Mouse (Mus musculus) hindbrain, postnatal 0 days (tissue): Measurements from ENCODE around the gene Sphk2. TPM values are rescaled to one million over a fixed set of nuclear protein-coding genes. Genes with fewer than 3 reads are reported as not detected.
"Not testable (repeated sequence)": the region's sequence is repeated elsewhere in the genome, so short reads cannot be mapped to it uniquely, and the experiment has no call there.

Source experiments
- ATAC-seq: fragments of 200-750 bp; cut with Nextera tagmentation; 2 replicates; pipeline ENCODE4 v1.8.0; 2017; ENCODE audit warnings: mild to moderate bottlenecking, moderate TSS enrichment, moderate library complexity
- DNase-seq: peaks from one replicate; pipeline ENCODE4 v3.0.0-alpha.2; 2015; ENCODE audit warnings: low spot score
- H3K27ac ChIP-seq: fragments of 300-500 bp; sonication (generic); 2 replicates; pipeline ENCODE4 v1.5.1; 2014; ENCODE audit warnings: mild to moderate bottlenecking
- H3K27me3 ChIP-seq: fragments of 300-500 bp; sonication (generic); 2 replicates; pipeline ENCODE4 v1.6.1; 2014; ENCODE audit warnings: low read length, mixed read lengths; ENCODE audit not compliant: insufficient read depth
- H3K36me3 ChIP-seq: fragments of 300-500 bp; sonication (generic); 2 replicates; pipeline ENCODE4 v1.6.1; 2014; ENCODE audit warnings: low read length, mixed read lengths; ENCODE audit not compliant: insufficient read depth
- H3K4me1 ChIP-seq: fragments of 300-500 bp; sonication (generic); 2 replicates; pipeline ENCODE4 v1.6.1; 2014; ENCODE audit warnings: antibody characterized with exemption, low read length, mixed read lengths; ENCODE audit not compliant: insufficient read depth
- H3K4me2 ChIP-seq: fragments of 300-500 bp; sonication (generic); 2 replicates; pipeline ENCODE4 v1.6.1; 2014; ENCODE audit warnings: low read depth, mild to moderate bottlenecking, low read length, moderate library complexity, mixed read lengths
- H3K4me3 ChIP-seq: fragments of 300-500 bp; sonication (generic); 2 replicates; pipeline ENCODE4 v1.5.1; 2014; ENCODE audit warnings: low read length
- H3K9ac ChIP-seq: fragments of 300-500 bp; sonication (generic); replicated peaks from 2 replicates; pipeline ENCODE4 v1.6.1; 2014; ENCODE audit warnings: mild to moderate bottlenecking, low read length, moderate library complexity, mixed read lengths
- H3K9me3 ChIP-seq: fragments of 300-500 bp; sonication (generic); 2 replicates; pipeline ENCODE4 v1.6.1; 2016; ENCODE audit warnings: low read length, mixed read lengths
- CTCF ChIP-seq: IDR thresholded peaks from 2 replicates; pipeline ENCODE4 v1.5.1; 2016; ENCODE audit warnings: antibody characterized with exemption, control low read depth, low read depth
- WGBS: fragments of 180-500 bp; shearing (Covaris S2); extraction: QIAGEN DNeasy Blood & Tissue Kit; methylation state at CpG from one replicate; pipeline ENCODE4 v1.1.7; 2014; 5-methylcytosine and 5-hydroxymethylcytosine counted together
- polyA plus RNA-seq: library from polyadenylated mRNA; unstranded; fragments of >200 nt; fragmentation: Nextera tagmentation; extraction: Ambion mirVana; gene quantifications from 2 replicates; pipeline ENCODE4 v1.2.1, GENCODE M21; 2015
- total RNA-seq: library from RNA; depleted of rRNA; stranded (reverse); fragments of >200 nt; gene quantifications from 2 replicates; pipeline ENCODE4 v1.2.3, GENCODE M21; 2014

The Sphk2 gene
- total and polyA plus RNA-seq, 2 experiments from 2014 or later = 18.5 to 31.6 TPM

DNA sequence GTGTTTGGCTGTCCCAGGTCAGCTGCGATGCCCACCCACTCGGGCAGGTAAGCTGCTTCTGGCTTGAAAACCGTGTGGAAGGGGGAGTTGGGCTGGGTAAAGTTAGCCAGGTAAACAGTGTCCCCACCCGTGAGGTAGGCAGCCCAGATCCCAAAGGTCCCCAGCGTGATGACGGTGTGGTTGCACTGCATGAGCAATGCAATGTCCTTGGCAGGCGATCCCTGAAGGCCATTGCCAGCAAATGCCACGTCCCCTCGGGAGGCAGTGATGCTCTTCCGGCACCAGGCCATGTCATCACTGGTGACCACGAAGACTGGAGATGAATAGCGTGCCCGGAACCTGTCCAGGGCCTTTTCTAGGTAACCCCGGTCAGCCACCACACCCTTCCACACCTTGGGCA is 39.3 kb downstream of the Sphk2 start:
- WGBS = 91% methylated on average over 14 of the region's 14 CpGs
- Histone ChIP-seq H3K4me1 (no peaks in the 10 kb centered on the region), H3K27me3 (no peaks in the 10 kb centered on the region), H3K9me3 (no peaks in the 10 kb centered on the region), H3K4me2 (no peak overlapping the region), H3K9ac (no peak overlapping the region), H3K36me3 (no peaks in the 10 kb centered on the region), H3K27ac (no peak overlapping the region), H3K4me3 (no peak overlapping the region)
- ATAC-seq (no peak), DNase-seq (no peak)
- no peak for TF ChIP-seq CTCF

- no peak for TF ChIP-seq CTCF
- Histone ChIP-seq H3K36me3 (no peaks in the 10 kb centered on the region), H3K4me2 (no peak overlapping the region), H3K4me3 (no peak overlapping the region), H3K9ac (no peak overlapping the region), H3K27me3 (no peaks in the 10 kb centered on the region), H3K27ac (no peak overlapping the region), H3K4me1 (no peaks in the 10 kb centered on the region), H3K9me3 (no peaks in the 10 kb centered on the region)
- DNase-seq (no peak), ATAC-seq (no peak)
- WGBS = 76% methylated on average over 7 of the region's 7 CpGs
Observed at GRCm38 (mm10) chr7:45677627-45678295, 40.0 kb downstream of the Sphk2 start.

- Histone ChIP-seq H3K4me2 (no peak overlapping the region), H3K36me3 (no peaks in the 10 kb centered on the region), H3K9ac (no peak overlapping the region), H3K9me3 (no peaks in the 10 kb centered on the region), H3K4me3 (no peak overlapping the region), H3K27me3 (no peaks in the 10 kb centered on the region), H3K4me1 (no peaks in the 10 kb centered on the region), H3K27ac (no peak overlapping the region)
- DNase-seq (no peak), ATAC-seq (no peak)
- peak; percentile 24; the same call in 1 of the 2 replicates for TF ChIP-seq CTCF
- 97% methylated on average over 9 of the region's 9 CpGs for WGBS
Observed at GRCm38 (mm10) chr7:45668921-45669320, 48.9 kb downstream of the Sphk2 start.

GRCm38 (mm10) chr7:45667761-45668160 is 50.0 kb downstream of the Sphk2 start:
- H3K4me2 ChIP-seq = no peak overlapping the region
- H3K36me3 ChIP-seq = no peaks in the 10 kb centered on the region
- no peaks in the 10 kb centered on the region for H3K9me3 ChIP-seq
- DNase-seq (peak; percentile 42), ATAC-seq (no peak)
- 67% methylated on average over 14 of the region's 14 CpGs for WGBS
- H3K27ac ChIP-seq = no peak overlapping the region
- no peak overlapping the region for H3K9ac ChIP-seq
- no peak overlapping the region for H3K4me3 ChIP-seq
- no peak for TF ChIP-seq CTCF
- no peaks in the 10 kb centered on the region for H3K4me1 ChIP-seq
- no peaks in the 10 kb centered on the region for H3K27me3 ChIP-seq

GRCm38 (mm10) chr7:45666161-45666560 is 51.6 kb downstream of the Sphk2 start, which contains the start of gene Fut2:
Gene Fut2 (minus strand): TSS chr7:45666394.
- no peaks in the 10 kb centered on the region for H3K36me3 ChIP-seq
- TF ChIP-seq CTCF = no peak
- no peaks in the 10 kb centered on the region for H3K9me3 ChIP-seq
- no peak within 1 kb of the TSS for H3K4me2 ChIP-seq
- H3K4me1 ChIP-seq = no peaks in the 10 kb centered on the region
- H3K4me3 ChIP-seq = no peak within 1 kb of the TSS
- ATAC-seq (no peak), DNase-seq (no peak)
- no peak within 1 kb of the TSS for H3K27ac ChIP-seq
- WGBS = 86% methylated on average over 7 of the region's 7 CpGs
- H3K27me3 ChIP-seq = no peaks in the 10 kb centered on the region
- no peak within 1 kb of the TSS for H3K9ac ChIP-seq

GRCm38 (mm10) chr7:45665303-45666138 is 52.3 kb downstream of the Sphk2 start:
- DNase-seq (no peak), ATAC-seq (no peak)
- Histone ChIP-seq H3K4me1 (no peaks in the 10 kb centered on the region), H3K9ac (no peak overlapping the region), H3K27me3 (no peaks in the 10 kb centered on the region), H3K36me3 (no peaks in the 10 kb centered on the region), H3K27ac (no peak overlapping the region), H3K9me3 (no peaks in the 10 kb centered on the region), H3K4me2 (no peak overlapping the region), H3K4me3 (no peak overlapping the region)
- 58% methylated on average over 13 of the region's 13 CpGs for WGBS
- no peak for TF ChIP-seq CTCF

DNA sequence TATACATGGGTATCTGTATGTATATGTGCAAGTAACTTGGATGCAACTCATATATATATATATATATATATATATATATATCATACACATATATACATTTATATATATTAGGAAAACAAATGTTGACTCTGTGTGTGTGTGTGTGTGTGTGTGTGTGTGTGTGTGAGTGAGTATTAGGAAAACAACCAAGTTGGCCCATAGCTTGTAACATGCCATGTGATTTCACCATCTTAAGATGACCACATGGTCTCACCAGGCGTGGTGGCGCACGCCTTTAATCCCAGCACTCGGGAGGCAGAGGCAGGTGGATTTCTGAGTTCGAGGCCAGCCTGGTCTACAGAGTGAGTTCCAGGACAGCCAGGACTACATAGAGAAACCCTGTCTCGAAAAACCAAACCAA is 56.1 kb downstream of the Sphk2 start:
- not testable (repeated sequence) for H3K36me3 ChIP-seq, H3K27me3 ChIP-seq, H3K9me3 ChIP-seq, H3K9ac ChIP-seq, H3K27ac ChIP-seq, ATAC-seq, H3K4me2 ChIP-seq, H3K4me3 ChIP-seq, DNase-seq, H3K4me1 ChIP-seq
- WGBS = 88% methylated on average over 6 of the region's 6 CpGs
